Mouse (Mus musculus): ENCODE results near the gene Dscaml1. TPM values are rescaled to one million over a fixed set of nuclear protein-coding genes. Genes with fewer than 3 reads are reported as not detected.
A peak's percentile ranks its signal among the peaks of the same experiment; 100 is the strongest.

Gene Dscaml1
- polyA plus RNA-seq, 1 experiment from 2014 or later, result 0.67 TPM

GRCm38 (mm10) chr9:45539265-45540044 lies 113.0 kb downstream of the Dscaml1 start:
- 87% methylated on average over 14 of the region's 14 CpGs for WGBS
- Histone ChIP-seq H3K4me1 (peaks cover 8% of the 10 kb centered on the region; the same call in 1 of the 2 replicates), H3K9me3 (no peaks in the 10 kb centered on the region), H3K27ac (replicated peaks) (no peak overlapping the region), H3K36me3 (replicated peaks) (no peaks in the 10 kb centered on the region), H3K4me3 (no peak overlapping the region), H3K27me3 (replicated peaks; ENCODE audit: low read depth, poor library complexity, severe bottlenecking) (no peaks in the 10 kb centered on the region)
- DNase-seq (ENCODE audit: low spot score), result no peak

- H3K4me1 ChIP-seq, result peaks cover 27% of the 10 kb centered on the region
- 57% methylated on average over 13 of the region's 13 CpGs for WGBS
Observed at GRCm38 (mm10) chr9:45546024-45546638, 119.7 kb downstream of the Dscaml1 start.

DNA sequence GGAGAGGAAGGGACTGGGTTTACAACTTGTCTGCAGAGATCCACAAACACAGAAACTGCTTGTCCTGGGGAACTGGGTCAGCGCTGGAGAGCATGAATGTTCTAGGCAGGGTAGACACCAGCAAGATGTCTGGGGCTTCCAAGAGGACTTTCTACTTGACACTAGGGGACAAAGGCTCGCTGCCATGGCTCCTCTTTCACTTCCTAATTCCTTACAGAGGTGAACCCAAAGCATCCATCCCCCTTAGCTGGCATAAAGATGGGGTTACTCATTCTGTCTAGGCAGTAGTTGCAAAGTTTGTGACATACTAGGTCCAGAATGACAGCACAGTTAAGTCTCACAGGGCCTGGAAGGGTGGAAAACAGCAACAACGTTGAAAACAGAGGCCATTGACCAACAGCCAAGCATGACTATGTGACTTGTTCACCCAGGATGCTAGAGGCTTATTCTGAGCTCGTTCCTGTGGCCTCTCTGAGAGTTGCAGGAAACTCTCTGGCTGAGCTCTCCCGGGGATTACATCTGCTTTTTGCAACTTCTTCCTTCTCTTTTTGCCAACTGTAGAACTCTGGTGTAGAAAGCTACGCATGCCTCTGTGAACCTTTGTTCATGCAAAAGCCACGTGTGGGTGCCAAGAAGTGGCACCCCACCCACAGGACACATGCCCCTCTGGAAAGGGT lies 120.6 kb downstream of the Dscaml1 start:
- H3K36me3 ChIP-seq (replicated peaks), result no peaks in the 10 kb centered on the region
- no peaks in the 10 kb centered on the region for H3K9me3 ChIP-seq
- H3K4me1 ChIP-seq, result peaks cover 20% of the 10 kb centered on the region
- H3K27me3 ChIP-seq (replicated peaks; ENCODE audit: low read depth, poor library complexity, severe bottlenecking), result peaks cover 7% of the 10 kb centered on the region; the same call in 1 of the 2 replicates
- WGBS, result 83% methylated on average over 7 of the region's 7 CpGs
- H3K27ac ChIP-seq (replicated peaks), result peak overlapping the region; percentile 54
- DNase-seq (ENCODE audit: low spot score), result no peak
- no peak overlapping the region for H3K4me3 ChIP-seq

More at GRCm38 (mm10) chr9:45546024-45546638, 119.7 kb downstream of the Dscaml1 start:
- peak overlapping the region; percentile 54 for H3K27ac ChIP-seq (replicated peaks)
- H3K36me3 ChIP-seq (replicated peaks), result no peaks in the 10 kb centered on the region
- H3K4me3 ChIP-seq, result no peak overlapping the region
- H3K9me3 ChIP-seq, result no peaks in the 10 kb centered on the region
- peak; percentile 46 for DNase-seq (ENCODE audit: low spot score)
- H3K27me3 ChIP-seq (replicated peaks; ENCODE audit: low read depth, poor library complexity, severe bottlenecking), result peaks cover 7% of the 10 kb centered on the region; the same call in 1 of the 2 replicates

DNA sequence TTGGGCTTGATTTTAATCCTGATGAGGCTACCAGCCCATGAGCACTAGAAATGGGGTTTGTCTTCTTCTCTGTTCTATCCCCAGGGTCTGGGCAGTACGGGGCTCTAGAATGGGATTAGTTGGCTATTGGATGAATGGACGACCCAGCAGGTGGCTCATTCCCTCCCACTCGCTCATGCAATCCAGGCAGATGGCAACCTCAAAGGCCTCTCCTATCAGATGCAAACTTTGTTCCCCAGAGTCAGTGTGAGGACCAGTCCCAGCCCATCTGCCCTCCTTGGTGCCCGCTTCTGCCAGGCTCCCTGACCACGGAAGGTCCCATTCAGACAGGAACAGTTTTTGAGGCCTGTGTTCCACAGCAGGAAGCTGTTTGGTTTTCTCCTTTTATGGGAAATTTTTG lies 123.4 kb downstream of the Dscaml1 start:
- Histone ChIP-seq H3K4me1 (peaks cover 25% of the 10 kb centered on the region), H3K9me3 (no peaks in the 10 kb centered on the region), H3K27me3 (replicated peaks; ENCODE audit: low read depth, poor library complexity, severe bottlenecking) (peaks cover 7% of the 10 kb centered on the region; the same call in 1 of the 2 replicates), H3K4me3 (no peak overlapping the region), H3K27ac (replicated peaks) (no peak overlapping the region), H3K36me3 (replicated peaks) (no peaks in the 10 kb centered on the region)
- WGBS, result 34% methylated on average over 5 of the region's 5 CpGs
- no peak for DNase-seq (ENCODE audit: low spot score)

GRCm38 (mm10) chr9:45550210-45550609 lies 123.8 kb downstream of the Dscaml1 start:
- Histone ChIP-seq H3K36me3 (replicated peaks) (no peaks in the 10 kb centered on the region), H3K4me3 (no peak overlapping the region), H3K27ac (replicated peaks) (no peak overlapping the region), H3K27me3 (replicated peaks; ENCODE audit: low read depth, poor library complexity, severe bottlenecking) (peaks cover 7% of the 10 kb centered on the region; the same call in 1 of the 2 replicates), H3K9me3 (no peaks in the 10 kb centered on the region), H3K4me1 (peaks cover 29% of the 10 kb centered on the region)
- no peak for DNase-seq (ENCODE audit: low spot score)
- WGBS, result 38% methylated on average over 6 of the region's 6 CpGs

GRCm38 (mm10) chr9:45550662-45551061 lies 124.2 kb downstream of the Dscaml1 start:
- Histone ChIP-seq H3K27me3 (replicated peaks; ENCODE audit: low read depth, poor library complexity, severe bottlenecking) (peaks cover 7% of the 10 kb centered on the region; the same call in 1 of the 2 replicates), H3K9me3 (no peaks in the 10 kb centered on the region), H3K4me3 (no peak overlapping the region), H3K4me1 (peaks cover 34% of the 10 kb centered on the region), H3K27ac (replicated peaks) (no peak overlapping the region), H3K36me3 (replicated peaks) (no peaks in the 10 kb centered on the region)
- DNase-seq (ENCODE audit: low spot score), result no peak
- 65% methylated on average over 4 of the region's 4 CpGs for WGBS

DNA sequence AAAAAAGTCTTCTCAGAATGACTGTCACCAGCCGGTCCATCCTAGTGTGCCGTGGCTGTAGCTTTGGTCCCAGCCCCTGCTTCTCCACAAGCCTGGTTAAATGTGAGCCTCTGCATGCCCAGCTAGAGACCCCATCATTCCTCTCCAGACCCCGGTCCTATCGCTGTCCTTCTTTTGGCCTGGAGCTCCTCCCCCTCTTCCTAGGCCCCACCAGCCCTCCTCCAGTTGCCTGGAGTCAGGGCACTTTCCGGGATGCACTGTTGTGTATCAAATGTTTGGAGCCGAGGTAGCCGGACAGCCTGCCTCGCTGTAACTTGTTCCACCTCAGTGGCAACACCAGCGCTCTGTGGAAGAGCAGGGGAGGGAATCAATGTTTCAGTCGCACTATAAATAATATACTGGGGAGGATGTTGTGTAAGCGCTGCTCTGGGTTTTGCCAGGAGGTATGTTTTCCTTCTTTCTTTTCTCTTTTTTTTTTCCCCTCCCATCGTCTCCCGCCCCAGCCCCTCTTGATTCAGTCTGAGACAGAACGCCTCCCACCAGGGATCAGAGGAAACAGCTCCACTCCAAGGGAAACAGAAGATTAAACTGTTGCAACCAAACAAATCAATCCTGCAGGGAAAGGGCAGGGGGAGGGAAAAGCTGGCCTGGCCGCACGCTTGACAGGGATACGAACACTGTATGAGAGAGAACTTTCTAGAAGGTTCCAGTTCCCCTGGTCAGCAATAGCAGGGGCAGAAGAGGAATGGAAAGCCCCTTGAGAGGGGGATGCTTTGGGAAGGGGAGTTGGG lies 128.8 kb downstream of the Dscaml1 start:
- peak; percentile 65 for DNase-seq (ENCODE audit: low spot score)
- Histone ChIP-seq H3K27ac (replicated peaks) (peak overlapping the region; percentile 62; the same call in 1 of the 2 replicates), H3K27me3 (replicated peaks; ENCODE audit: low read depth, poor library complexity, severe bottlenecking) (peaks cover 3% of the 10 kb centered on the region; the same call in 1 of the 2 replicates), H3K4me1 (peaks cover 24% of the 10 kb centered on the region), H3K4me3 (peak overlapping the region; percentile 28; the same call in 1 of the 2 replicates), H3K36me3 (replicated peaks) (no peaks in the 10 kb centered on the region), H3K9me3 (no peaks in the 10 kb centered on the region)
- 36% methylated on average over 17 of the region's 17 CpGs for WGBS

- no peak for DNase-seq (ENCODE audit: low spot score)
- WGBS, result 93% methylated on average over 3 of the region's 3 CpGs
- no peaks in the 10 kb centered on the region for H3K36me3 ChIP-seq (replicated peaks)
- peaks cover 24% of the 10 kb centered on the region for H3K4me1 ChIP-seq
- no peak overlapping the region for H3K27ac ChIP-seq (replicated peaks)
- no peak overlapping the region for H3K4me3 ChIP-seq
- no peaks in the 10 kb centered on the region for H3K9me3 ChIP-seq
- H3K27me3 ChIP-seq (replicated peaks; ENCODE audit: low read depth, poor library complexity, severe bottlenecking), result no peaks in the 10 kb centered on the region
Observed at GRCm38 (mm10) chr9:45556882-45557281, 130.5 kb downstream of the Dscaml1 start.

DNA sequence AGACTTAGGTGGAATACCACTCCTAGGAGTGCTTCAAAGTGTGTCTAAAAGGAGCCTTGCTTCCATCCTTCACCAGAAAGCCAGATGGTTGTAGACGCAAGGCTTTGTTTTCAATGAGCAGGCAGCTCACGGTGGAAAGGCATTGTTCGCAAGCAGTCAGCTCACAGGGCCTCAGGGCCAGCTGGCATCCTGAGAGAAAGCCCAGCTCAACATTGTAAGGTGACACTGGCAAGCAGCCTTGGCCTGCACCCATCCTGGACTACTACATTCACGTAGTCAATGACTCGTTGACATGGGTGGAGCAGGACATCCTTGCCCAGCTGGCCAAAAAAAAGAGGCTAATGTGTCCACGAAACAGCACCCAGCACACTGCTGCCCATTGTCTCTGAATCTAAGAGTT lies 134.6 kb downstream of the Dscaml1 start:
- Histone ChIP-seq H3K4me3 (no peak overlapping the region), H3K36me3 (replicated peaks) (no peaks in the 10 kb centered on the region), H3K9me3 (no peaks in the 10 kb centered on the region), H3K4me1 (peaks cover 7% of the 10 kb centered on the region), H3K27me3 (replicated peaks; ENCODE audit: low read depth, poor library complexity, severe bottlenecking) (no peaks in the 10 kb centered on the region), H3K27ac (replicated peaks) (no peak overlapping the region)
- WGBS, result 77% methylated on average over 6 of the region's 6 CpGs
- DNase-seq (ENCODE audit: low spot score), result no peak

GRCm38 (mm10) chr9:45566843-45567578 lies 140.6 kb downstream of the Dscaml1 start:
- H3K36me3 ChIP-seq (replicated peaks), result no peaks in the 10 kb centered on the region
- WGBS, result 85% methylated on average over 5 of the region's 5 CpGs
- peaks cover 4% of the 10 kb centered on the region for H3K4me1 ChIP-seq
- H3K4me3 ChIP-seq, result no peak overlapping the region
- no peaks in the 10 kb centered on the region for H3K27me3 ChIP-seq (replicated peaks; ENCODE audit: low read depth, poor library complexity, severe bottlenecking)
- DNase-seq (ENCODE audit: low spot score), result no peak
- H3K27ac ChIP-seq (replicated peaks), result no peak overlapping the region
- no peaks in the 10 kb centered on the region for H3K9me3 ChIP-seq

DNA sequence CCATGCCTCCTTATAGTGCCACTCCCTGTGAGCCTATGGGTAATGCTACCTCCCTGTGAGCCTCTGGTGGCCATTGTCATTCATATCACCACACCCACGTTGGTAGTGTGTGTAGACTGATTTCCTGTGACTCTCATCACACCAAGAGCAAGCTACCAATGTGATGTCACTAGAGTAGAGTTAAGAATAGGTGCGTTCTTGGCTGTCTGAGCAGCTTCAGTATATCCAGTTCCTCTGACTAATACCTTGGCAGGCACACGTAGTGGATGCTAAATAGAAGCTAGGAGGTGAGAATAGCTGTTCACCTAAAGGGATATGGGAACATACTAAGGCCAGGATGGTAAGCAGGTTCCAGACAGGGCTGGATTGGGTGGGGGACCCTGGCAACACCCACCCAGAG lies 143.3 kb downstream of the Dscaml1 start:
- Histone ChIP-seq H3K4me3 (no peak overlapping the region), H3K9me3 (no peaks in the 10 kb centered on the region), H3K27ac (replicated peaks) (no peak overlapping the region), H3K4me1 (peaks cover 15% of the 10 kb centered on the region), H3K27me3 (replicated peaks; ENCODE audit: low read depth, poor library complexity, severe bottlenecking) (no peaks in the 10 kb centered on the region), H3K36me3 (replicated peaks) (no peaks in the 10 kb centered on the region)
- 75% methylated on average over 3 of the region's 3 CpGs for WGBS
- no peak for DNase-seq (ENCODE audit: low spot score)

Data from embryonic facial prominence, embryonic 10.5 days (tissue).